Mouse (Mus musculus) neural tube, embryonic 14.5 days (tissue): ENCODE measurements around the gene Tk1. TPM values are rescaled to one million over a fixed set of nuclear protein-coding genes. Genes with fewer than 3 reads are reported as not detected.
"Not testable (repeated sequence)": the region's sequence is repeated elsewhere in the genome, so short reads cannot be mapped to it uniquely, and the experiment has no call there.

Experiments
- ATAC-seq: fragments of 200-750 bp; cut with Nextera tagmentation; 2 replicates; pipeline ENCODE4 v1.8.0; 2017; ENCODE audit warnings: low read depth, mild to moderate bottlenecking, moderate TSS enrichment, moderate library complexity
- H3K27ac ChIP-seq: fragments of 300-500 bp; sonication (generic); 2 replicates; pipeline ENCODE4 v1.5.1; 2014; ENCODE audit warnings: low read depth, mild to moderate bottlenecking, control low read depth, low read length, moderate library complexity, mixed read lengths
- H3K27me3 ChIP-seq: fragments of 300-500 bp; sonication (generic); 2 replicates; pipeline ENCODE4 v1.6.1; 2014; ENCODE audit warnings: low read length; ENCODE audit not compliant: control insufficient read depth, insufficient read depth
- H3K36me3 ChIP-seq: fragments of 300-500 bp; sonication (generic); 2 replicates; pipeline ENCODE4 v1.6.1; 2014; ENCODE audit warnings: low read length, mixed read lengths; ENCODE audit not compliant: control insufficient read depth, insufficient read depth
- H3K4me1 ChIP-seq: fragments of 300-500 bp; sonication (generic); 2 replicates; pipeline ENCODE4 v1.6.1; 2014; ENCODE audit warnings: low read length; ENCODE audit not compliant: control insufficient read depth, insufficient read depth
- H3K4me2 ChIP-seq: fragments of 300-500 bp; sonication (generic); 2 replicates; pipeline ENCODE4 v1.6.1; 2014; ENCODE audit warnings: mild to moderate bottlenecking, low read depth, low read length, control low read depth
- H3K4me3 ChIP-seq: fragments of 300-500 bp; sonication (generic); 2 replicates; pipeline ENCODE4 v1.5.1; 2014; ENCODE audit warnings: low read depth, low read length, control low read depth, mixed read lengths
- H3K9ac ChIP-seq: fragments of 300-500 bp; sonication (generic); replicated peaks from 2 replicates; pipeline ENCODE4 v1.6.1; 2014; ENCODE audit warnings: low read depth, mild to moderate bottlenecking, control low read depth, low read length, mixed read lengths
- H3K9me3 ChIP-seq: fragments of 300-500 bp; sonication (generic); 2 replicates; pipeline ENCODE4 v1.6.1; 2016; ENCODE audit warnings: low read length; ENCODE audit not compliant: control insufficient read depth
- WGBS: fragments of 180-500 bp; shearing (Covaris S2); extraction: QIAGEN DNeasy Blood & Tissue Kit; methylation state at CpG from one replicate; pipeline ENCODE4 v1.1.7; 2014; 5-methylcytosine and 5-hydroxymethylcytosine counted together
- polyA plus RNA-seq: library from polyadenylated mRNA; unstranded; fragments of >200 nt; fragmentation: Nextera tagmentation; extraction: Ambion mirVana; gene quantifications from 2 replicates; pipeline ENCODE4 v1.2.1, GENCODE M21; 2014

Gene Tk1
- polyA plus RNA-seq, 1 experiment from 2014 or later, result 6.8 TPM

GRCm38 (mm10) chr11:117791441-117791761 is 34.5 kb downstream of the Tk1 start:
- Histone ChIP-seq H3K4me2 (no peak overlapping the region), H3K9me3 (no peaks in the 10 kb centered on the region), H3K9ac (no peak overlapping the region), H3K27me3 (no peaks in the 10 kb centered on the region), H3K27ac (no peak overlapping the region), H3K4me1 (0 out of 2 replicates have a peak, but pooled peaks cover 3% of the 10 kb centered on the region), H3K4me3 (no peak overlapping the region), H3K36me3 (no peaks in the 10 kb centered on the region)
- WGBS, result 83% methylated on average over 9 of the region's 9 CpGs
- ATAC-seq, result no peak

DNA sequence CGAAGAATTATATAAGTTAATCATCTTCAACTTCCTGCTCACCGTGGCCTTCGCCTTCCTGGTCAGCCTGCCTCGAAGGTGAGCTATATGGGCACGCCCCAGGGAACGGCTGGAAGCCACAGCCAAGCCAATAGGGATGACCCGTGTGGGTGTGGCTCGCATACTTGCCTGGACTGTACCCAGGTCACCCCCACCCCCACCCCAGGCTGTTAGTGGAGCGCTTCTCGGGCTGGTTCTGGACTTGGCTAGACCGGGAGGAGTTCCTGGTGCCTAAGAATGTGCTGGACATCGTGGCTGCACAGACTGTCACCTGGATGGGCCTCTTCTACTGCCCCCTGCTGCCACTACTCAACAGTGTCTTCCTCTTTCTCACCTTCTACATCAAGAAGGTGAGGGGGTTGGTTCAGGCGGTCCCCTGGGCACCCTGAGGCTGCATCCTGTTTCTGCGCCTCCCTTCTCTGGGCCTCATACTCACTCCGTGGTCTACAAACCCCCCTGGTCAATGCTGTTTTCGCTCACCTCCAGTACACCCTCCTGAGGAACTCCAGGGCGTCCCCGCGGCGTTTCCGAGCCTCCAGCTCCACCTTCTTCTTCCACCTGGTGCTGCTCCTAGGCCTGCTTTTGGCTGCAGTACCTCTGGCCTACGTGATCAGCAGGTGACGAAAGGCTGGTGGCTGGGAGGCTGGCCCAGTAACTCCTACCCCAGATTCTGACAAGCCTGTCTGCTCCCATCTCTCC is 35.0 kb downstream of the Tk1 start:
- Histone ChIP-seq H3K27ac (no peak overlapping the region), H3K4me1 (0 out of 2 replicates have a peak, but pooled peaks cover 3% of the 10 kb centered on the region), H3K4me2 (no peak overlapping the region; the same call in 1 of the 2 replicates), H3K36me3 (no peaks in the 10 kb centered on the region), H3K4me3 (no peak overlapping the region), H3K9me3 (no peaks in the 10 kb centered on the region), H3K9ac (no peak overlapping the region), H3K27me3 (no peaks in the 10 kb centered on the region)
- ATAC-seq, result no peak
- 36% methylated on average over 23 of the region's 23 CpGs for WGBS

- H3K27ac ChIP-seq, result no peak overlapping the region
- H3K27me3 ChIP-seq, result no peaks in the 10 kb centered on the region
- H3K4me1 ChIP-seq, result 0 out of 2 replicates have a peak, but pooled peaks cover 3% of the 10 kb centered on the region
- WGBS, result 7% methylated on average over 14 of the region's 14 CpGs
- no peaks in the 10 kb centered on the region for H3K36me3 ChIP-seq
- H3K4me3 ChIP-seq, result no peak overlapping the region
- H3K9ac ChIP-seq, result no peak overlapping the region
- H3K4me2 ChIP-seq, result no peak overlapping the region; the same call in 1 of the 2 replicates
- no peak for ATAC-seq
- no peaks in the 10 kb centered on the region for H3K9me3 ChIP-seq
These were observed 35.6 kb downstream of the Tk1 start for GRCm38 (mm10) chr11:117790286-117790685.

GRCm38 (mm10) chr11:117788481-117788880 is 37.4 kb downstream of the Tk1 start:
- not testable (repeated sequence) for H3K36me3 ChIP-seq, H3K27me3 ChIP-seq, H3K9me3 ChIP-seq, H3K4me2 ChIP-seq, H3K4me1 ChIP-seq, ATAC-seq, H3K4me3 ChIP-seq, H3K27ac ChIP-seq, H3K9ac ChIP-seq
- WGBS, result 92% methylated on average over 7 of the region's 7 CpGs

DNA sequence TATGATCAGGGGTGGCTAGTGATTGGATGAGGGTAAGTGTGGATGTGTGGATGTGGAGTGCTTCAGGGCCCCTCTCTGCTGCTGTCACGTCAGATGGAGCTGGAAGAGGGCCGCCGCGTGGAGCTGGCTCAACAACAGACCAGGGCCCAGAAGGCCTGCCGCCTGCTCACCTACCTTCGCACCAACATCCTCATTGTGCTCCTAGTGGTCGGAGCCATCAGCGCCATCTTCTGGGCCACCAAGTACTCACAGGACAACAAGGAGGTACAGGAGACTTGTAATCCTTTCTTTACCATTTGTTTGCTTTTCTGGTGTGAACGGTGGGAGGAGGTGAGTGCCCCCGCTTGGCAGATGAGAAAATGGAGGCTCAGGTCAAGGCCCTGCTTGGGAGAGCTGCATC is 39.6 kb downstream of the Tk1 start:
- WGBS, result 13% methylated on average over 10 of the region's 10 CpGs
- ATAC-seq, result no peak; the same call in 1 of the 2 replicates
- H3K9me3 ChIP-seq, result no peaks in the 10 kb centered on the region

DNA sequence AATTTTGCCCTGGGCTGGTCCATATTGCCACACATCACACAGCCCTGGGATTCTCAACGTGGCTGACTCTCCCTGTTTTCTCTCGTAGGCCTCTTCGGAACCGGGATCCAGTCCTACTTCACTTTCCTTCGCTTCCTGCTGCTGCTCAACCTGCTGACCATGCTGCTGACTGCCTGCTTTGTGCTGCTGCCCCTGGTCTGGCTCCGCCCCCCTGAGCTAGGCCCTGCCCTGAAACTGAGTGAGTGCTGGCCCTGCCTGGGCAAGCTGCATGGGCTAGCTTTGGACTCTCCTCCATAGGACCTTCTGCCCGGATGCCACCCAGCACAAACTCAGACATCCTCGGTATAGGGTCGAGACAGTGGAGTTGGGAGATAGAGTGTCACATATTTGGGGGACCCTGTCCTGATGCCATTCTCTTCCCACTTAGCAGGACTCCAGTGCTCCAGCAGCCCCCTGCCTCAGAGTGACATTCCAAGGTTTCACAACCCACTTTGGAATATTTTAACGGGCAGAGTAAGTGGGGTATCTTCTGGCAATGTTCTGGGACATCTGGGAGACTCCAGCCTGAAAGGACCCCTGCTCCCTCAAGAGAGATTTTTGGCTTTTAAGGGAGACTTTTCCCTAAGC is 42.1 kb downstream of the Tk1 start:
- Histone ChIP-seq H3K4me1 (peaks cover 25% of the 10 kb centered on the region), H3K9ac (no peak overlapping the region), H3K4me3 (peak overlapping the region; percentile 13; the same call in 1 of the 2 replicates), H3K9me3 (no peaks in the 10 kb centered on the region), H3K27me3 (no peaks in the 10 kb centered on the region; the same call in 1 of the 2 replicates), H3K27ac (no peak overlapping the region), H3K4me2 (peak overlapping the region; percentile 48), H3K36me3 (no peaks in the 10 kb centered on the region)
- WGBS, result 34% methylated on average over 10 of the region's 10 CpGs
- ATAC-seq, result no peak

More for the DNA sequence above, 39.6 kb downstream of the Tk1 start:
- Histone ChIP-seq H3K27ac (no peak overlapping the region), H3K36me3 (no peaks in the 10 kb centered on the region), H3K4me3 (no peak overlapping the region), H3K4me1 (peaks cover 12% of the 10 kb centered on the region; the same call in 1 of the 2 replicates), H3K27me3 (no peaks in the 10 kb centered on the region; the same call in 1 of the 2 replicates), H3K9ac (no peak overlapping the region), H3K4me2 (no peak overlapping the region)

- peaks cover 27% of the 10 kb centered on the region for H3K4me1 ChIP-seq
- no peaks in the 10 kb centered on the region for H3K36me3 ChIP-seq
- no peaks in the 10 kb centered on the region for H3K9me3 ChIP-seq
- H3K4me3 ChIP-seq, result peak overlapping the region; percentile 13
- H3K9ac ChIP-seq, result peak overlapping the region; percentile 28; the same call in 1 of the 2 replicates
- H3K4me2 ChIP-seq, result peak overlapping the region; percentile 48
- no peaks in the 10 kb centered on the region; the same call in 1 of the 2 replicates for H3K27me3 ChIP-seq
- 4% methylated on average over 27 of the region's 31 CpGs for WGBS
- no peak overlapping the region for H3K27ac ChIP-seq
- 0 out of 2 replicates have a peak, but pooled peaks have one; percentile 12 for ATAC-seq
These were observed 42.8 kb downstream of the Tk1 start for GRCm38 (mm10) chr11:117783089-117783488.

- H3K27ac ChIP-seq, result no peak overlapping the region
These were observed 43.2 kb downstream of the Tk1 start for GRCm38 (mm10) chr11:117782705-117783034.

More at GRCm38 (mm10) chr11:117782705-117783034, 43.2 kb downstream of the Tk1 start:
- peak overlapping the region; percentile 28; the same call in 1 of the 2 replicates for H3K9ac ChIP-seq
- peaks cover 27% of the 10 kb centered on the region for H3K4me1 ChIP-seq
- peak overlapping the region; percentile 48 for H3K4me2 ChIP-seq
- no peaks in the 10 kb centered on the region for H3K9me3 ChIP-seq
- WGBS, result 53% methylated on average over 9 of the region's 9 CpGs
- H3K27me3 ChIP-seq, result no peaks in the 10 kb centered on the region; the same call in 1 of the 2 replicates
- no peaks in the 10 kb centered on the region for H3K36me3 ChIP-seq
- no peak for ATAC-seq
- H3K4me3 ChIP-seq, result peak overlapping the region; percentile 13
